Mouse (Mus musculus) hindbrain, postnatal 0 days (tissue): ENCODE measurements around the gene Arhgef19. TPM values are rescaled to one million over a fixed set of nuclear protein-coding genes. Genes with fewer than 3 reads are reported as not detected.

Experiments
- ATAC-seq: fragments of 200-750 bp; cut with Nextera tagmentation; 2 replicates; pipeline ENCODE4 v1.8.0; 2017; ENCODE audit warnings: mild to moderate bottlenecking, moderate TSS enrichment, moderate library complexity
- DNase-seq: peaks from one replicate; pipeline ENCODE4 v3.0.0-alpha.2; 2015; ENCODE audit warnings: low spot score
- H3K27ac ChIP-seq: fragments of 300-500 bp; sonication (generic); 2 replicates; pipeline ENCODE4 v1.5.1; 2014; ENCODE audit warnings: mild to moderate bottlenecking
- H3K27me3 ChIP-seq: fragments of 300-500 bp; sonication (generic); 2 replicates; pipeline ENCODE4 v1.6.1; 2014; ENCODE audit warnings: low read length, mixed read lengths; ENCODE audit not compliant: insufficient read depth
- H3K36me3 ChIP-seq: fragments of 300-500 bp; sonication (generic); 2 replicates; pipeline ENCODE4 v1.6.1; 2014; ENCODE audit warnings: low read length, mixed read lengths; ENCODE audit not compliant: insufficient read depth
- H3K4me1 ChIP-seq: fragments of 300-500 bp; sonication (generic); 2 replicates; pipeline ENCODE4 v1.6.1; 2014; ENCODE audit warnings: antibody characterized with exemption, low read length, mixed read lengths; ENCODE audit not compliant: insufficient read depth
- H3K4me2 ChIP-seq: fragments of 300-500 bp; sonication (generic); 2 replicates; pipeline ENCODE4 v1.6.1; 2014; ENCODE audit warnings: low read depth, mild to moderate bottlenecking, low read length, moderate library complexity, mixed read lengths
- H3K4me3 ChIP-seq: fragments of 300-500 bp; sonication (generic); 2 replicates; pipeline ENCODE4 v1.5.1; 2014; ENCODE audit warnings: low read length
- H3K9ac ChIP-seq: fragments of 300-500 bp; sonication (generic); replicated peaks from 2 replicates; pipeline ENCODE4 v1.6.1; 2014; ENCODE audit warnings: mild to moderate bottlenecking, low read length, moderate library complexity, mixed read lengths
- H3K9me3 ChIP-seq: fragments of 300-500 bp; sonication (generic); 2 replicates; pipeline ENCODE4 v1.6.1; 2016; ENCODE audit warnings: low read length, mixed read lengths
- CTCF ChIP-seq: IDR thresholded peaks from 2 replicates; pipeline ENCODE4 v1.5.1; 2016; ENCODE audit warnings: antibody characterized with exemption, control low read depth, low read depth
- WGBS: fragments of 180-500 bp; shearing (Covaris S2); extraction: QIAGEN DNeasy Blood & Tissue Kit; methylation state at CpG from one replicate; pipeline ENCODE4 v1.1.7; 2014; 5-methylcytosine and 5-hydroxymethylcytosine counted together
- polyA plus RNA-seq: library from polyadenylated mRNA; unstranded; fragments of >200 nt; fragmentation: Nextera tagmentation; extraction: Ambion mirVana; gene quantifications from 2 replicates; pipeline ENCODE4 v1.2.1, GENCODE M21; 2015
- total RNA-seq: library from RNA; depleted of rRNA; stranded (reverse); fragments of >200 nt; gene quantifications from 2 replicates; pipeline ENCODE4 v1.2.3, GENCODE M21; 2014

Gene Arhgef19
- total and polyA plus RNA-seq, 2 experiments from 2014 or later: 1.2 TPM

DNA sequence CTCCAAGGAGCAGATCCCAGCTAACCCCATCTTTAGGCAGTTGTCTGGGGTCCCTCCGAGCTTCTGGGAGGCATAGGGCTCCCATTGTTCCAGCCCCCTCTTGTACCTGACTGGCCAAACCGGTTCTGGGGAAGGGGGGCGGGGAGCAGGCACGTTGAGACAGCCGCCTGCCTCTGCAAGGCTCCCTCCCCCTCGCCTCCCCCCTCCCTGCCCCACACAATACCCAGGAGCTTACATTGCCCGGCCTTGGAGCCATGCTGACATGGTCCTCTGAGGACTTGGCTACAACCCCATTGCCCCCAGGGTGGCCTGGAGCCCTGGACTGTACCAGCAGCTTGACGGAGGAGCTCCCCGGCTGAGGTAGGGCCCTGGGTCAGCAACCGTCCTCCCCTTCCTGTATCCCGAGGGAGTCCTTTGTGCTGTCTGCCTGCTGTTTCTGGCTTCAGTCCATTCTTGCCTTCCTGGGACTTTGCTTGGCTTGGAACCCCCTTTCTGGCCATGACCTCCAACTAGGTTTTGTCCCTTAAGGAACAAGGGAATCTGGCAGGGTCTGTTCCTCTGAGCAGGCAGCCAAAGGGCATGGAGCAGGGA, 3.4 kb downstream of the Arhgef19 start:
- Histone ChIP-seq H3K27me3 (peaks cover 19% of the 10 kb centered on the region), H3K4me1 (peaks cover 25% of the 10 kb centered on the region; the same call in 1 of the 2 replicates)
- TF ChIP-seq CTCF: no peak

DNA sequence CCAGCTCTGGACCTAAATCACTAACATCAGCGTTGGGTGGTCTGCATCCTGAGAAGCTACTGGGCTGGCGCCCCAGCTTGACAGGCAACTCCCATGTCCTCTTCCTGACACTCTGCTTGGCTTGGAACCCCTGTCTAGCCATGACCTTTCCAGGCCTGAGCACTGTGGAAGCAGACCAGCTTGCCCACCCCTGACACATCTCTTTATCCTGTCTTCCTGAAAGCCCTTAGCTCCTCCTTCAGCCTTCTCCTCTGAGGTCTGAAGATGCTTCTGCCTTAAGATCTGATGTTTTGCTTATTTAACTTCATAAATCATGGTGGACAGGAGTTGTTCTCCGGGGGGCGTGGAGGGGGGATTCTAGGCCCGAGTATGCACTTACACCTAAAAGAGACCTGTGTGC, 4.3 kb downstream of the Arhgef19 start:
- no peak for TF ChIP-seq CTCF

More for the DNA sequence above, 3.4 kb downstream of the Arhgef19 start:
- no peak overlapping the region for H3K4me3 ChIP-seq
- no peak overlapping the region for H3K9ac ChIP-seq
- no peak overlapping the region for H3K4me2 ChIP-seq
- H3K27ac ChIP-seq: no peak overlapping the region
- no peaks in the 10 kb centered on the region for H3K9me3 ChIP-seq
- H3K36me3 ChIP-seq: no peaks in the 10 kb centered on the region
- peak; percentile 38 for DNase-seq
- 7% methylated on average over 10 of the region's 11 CpGs for WGBS
- ATAC-seq: no peak

GRCm38 (mm10) chr4:141244401-141244800, 5.1 kb downstream of the Arhgef19 start:
- Histone ChIP-seq H3K4me3 (no peak overlapping the region), H3K9me3 (no peaks in the 10 kb centered on the region), H3K4me2 (no peak overlapping the region), H3K4me1 (peaks cover 22% of the 10 kb centered on the region; the same call in 1 of the 2 replicates), H3K27ac (peak overlapping the region; percentile 81), H3K9ac (no peak overlapping the region), H3K36me3 (no peaks in the 10 kb centered on the region), H3K27me3 (peaks cover 20% of the 10 kb centered on the region)
- TF ChIP-seq CTCF: no peak
- 35% methylated on average over 5 of the region's 5 CpGs for WGBS
- ATAC-seq: peak; percentile 5; the same call in 1 of the 2 replicates
- peak; percentile 32 for DNase-seq

More for the DNA sequence above, 4.3 kb downstream of the Arhgef19 start:
- H3K9ac ChIP-seq: no peak overlapping the region
- peaks cover 22% of the 10 kb centered on the region for H3K27me3 ChIP-seq
- no peaks in the 10 kb centered on the region for H3K36me3 ChIP-seq
- H3K4me3 ChIP-seq: no peak overlapping the region
- DNase-seq: no peak
- H3K4me2 ChIP-seq: no peak overlapping the region
- 71% methylated on average over 5 of the region's 5 CpGs for WGBS
- H3K27ac ChIP-seq: no peak overlapping the region
- no peaks in the 10 kb centered on the region for H3K9me3 ChIP-seq
- peaks cover 27% of the 10 kb centered on the region; the same call in 1 of the 2 replicates for H3K4me1 ChIP-seq
- ATAC-seq: no peak

- DNase-seq (peak; percentile 83), ATAC-seq (peak; percentile 84)
- Histone ChIP-seq H3K4me2 (no peak overlapping the region; the same call in 1 of the 2 replicates), H3K9me3 (no peaks in the 10 kb centered on the region), H3K27me3 (peaks cover 20% of the 10 kb centered on the region), H3K36me3 (no peaks in the 10 kb centered on the region), H3K27ac (peak overlapping the region; percentile 81), H3K4me3 (no peak overlapping the region), H3K4me1 (peaks cover 18% of the 10 kb centered on the region; the same call in 1 of the 2 replicates), H3K9ac (no peak overlapping the region)
- whole genome bisulfite sequencing: 17% methylated on average over 9 of the region's 9 CpGs
- peak; percentile 28; the same call in 1 of the 2 replicates for TF ChIP-seq CTCF
Measured at GRCm38 (mm10) chr4:141244931-141245425, 5.7 kb downstream of the Arhgef19 start.

GRCm38 (mm10) chr4:141246089-141246997, 7.0 kb downstream of the Arhgef19 start:
- Histone ChIP-seq H3K36me3 (no peaks in the 10 kb centered on the region), H3K4me3 (no peak overlapping the region), H3K9me3 (no peaks in the 10 kb centered on the region), H3K9ac (no peak overlapping the region), H3K4me2 (peak overlapping the region; percentile 61; the same call in 1 of the 2 replicates), H3K4me1 (peaks cover 18% of the 10 kb centered on the region; the same call in 1 of the 2 replicates), H3K27me3 (peaks cover 17% of the 10 kb centered on the region), H3K27ac (peak overlapping the region; percentile 81; the same call in 1 of the 2 replicates)
- TF ChIP-seq CTCF: no peak
- 14% methylated on average over 24 of the region's 24 CpGs for WGBS
- ATAC-seq: no peak
- DNase-seq: no peak

DNA sequence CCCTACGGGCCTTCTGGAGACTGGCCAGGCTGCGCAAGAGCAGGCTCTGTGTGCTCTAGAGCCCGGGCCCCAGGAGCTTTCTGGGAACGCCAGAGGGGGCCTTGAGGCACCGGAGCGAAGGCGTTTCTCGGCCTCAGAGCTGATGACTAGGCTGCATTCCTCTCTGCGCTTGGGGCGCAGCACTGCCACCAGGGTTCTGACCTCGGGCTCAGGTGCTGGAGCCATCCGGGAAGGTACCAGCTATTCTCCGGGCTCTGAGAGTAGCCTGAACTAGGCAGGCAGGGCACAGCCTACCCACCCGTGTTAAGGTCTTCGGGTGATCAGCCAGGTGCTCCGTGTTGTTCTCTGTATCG, 7.7 kb downstream of the Arhgef19 start:
- Histone ChIP-seq H3K36me3 (no peaks in the 10 kb centered on the region), H3K4me1 (peaks cover 18% of the 10 kb centered on the region; the same call in 1 of the 2 replicates), H3K9ac (no peak overlapping the region), H3K4me2 (peak overlapping the region; percentile 61; the same call in 1 of the 2 replicates), H3K27me3 (peaks cover 17% of the 10 kb centered on the region), H3K9me3 (no peaks in the 10 kb centered on the region), H3K4me3 (no peak overlapping the region), H3K27ac (no peak overlapping the region)
- WGBS: 5% methylated on average over 17 of the region's 17 CpGs
- no peak for ATAC-seq
- TF ChIP-seq CTCF: no peak
- DNase-seq: no peak
